Mouse (Mus musculus) midbrain, embryonic 15.5 days (tissue): ENCODE results near the gene Mfsd5. TPM values are rescaled to one million over a fixed set of nuclear protein-coding genes. Genes with fewer than 3 reads are reported as not detected.

Source experiments
- ATAC-seq: fragments of 200-750 bp; cut with Nextera tagmentation; replicated peaks from 2 replicates; pipeline ENCODE4 v1.8.0; 2017; ENCODE audit warnings: moderate TSS enrichment
- H3K27ac ChIP-seq: fragments of 300-500 bp; sonication (generic); 2 replicates; pipeline ENCODE4 v1.5.1; 2015; ENCODE audit warnings: mild to moderate bottlenecking, inconsistent platforms
- H3K27me3 ChIP-seq: fragments of 300-500 bp; sonication (generic); replicated peaks from 2 replicates; pipeline ENCODE4 v1.6.1; 2015; ENCODE audit warnings: inconsistent platforms
- H3K36me3 ChIP-seq: fragments of 300-500 bp; sonication (generic); replicated peaks from 2 replicates; pipeline ENCODE4 v1.6.1; 2015; ENCODE audit warnings: inconsistent platforms
- H3K4me1 ChIP-seq: fragments of 300-500 bp; sonication (generic); 2 replicates; pipeline ENCODE4 v1.6.1; 2015; ENCODE audit warnings: inconsistent platforms
- H3K4me2 ChIP-seq: fragments of 300-500 bp; sonication (generic); 2 replicates; pipeline ENCODE4 v1.6.1; 2015; ENCODE audit warnings: inconsistent platforms, mild to moderate bottlenecking, moderate library complexity
- H3K4me3 ChIP-seq: fragments of 300-500 bp; sonication (generic); 2 replicates; pipeline ENCODE4 v1.5.1; 2015; ENCODE audit warnings: mild to moderate bottlenecking, inconsistent platforms
- H3K9ac ChIP-seq: fragments of 300-500 bp; sonication (generic); 2 replicates; pipeline ENCODE4 v1.6.1; 2015; ENCODE audit warnings: mild to moderate bottlenecking, inconsistent platforms
- H3K9me3 ChIP-seq: fragments of 300-500 bp; sonication (generic); 2 replicates; pipeline ENCODE4 v1.6.1; 2016; ENCODE audit warnings: inconsistent platforms
- WGBS: fragments of 180-500 bp; shearing (Covaris S2); methylation state at CpG from one replicate; pipeline ENCODE4 v1.1.7; 2015; ENCODE audit warnings: mixed read lengths; 5-methylcytosine and 5-hydroxymethylcytosine counted together
- polyA plus RNA-seq: library from polyadenylated mRNA; unstranded; fragments of >200 nt; fragmentation: Nextera tagmentation; extraction: Ambion mirVana; gene quantifications from 2 replicates; pipeline ENCODE4 v1.2.1, GENCODE M21; 2015

Mfsd5 gene
- polyA plus RNA-seq, 1 experiment from 2014 or later = 58.5 TPM

DNA sequence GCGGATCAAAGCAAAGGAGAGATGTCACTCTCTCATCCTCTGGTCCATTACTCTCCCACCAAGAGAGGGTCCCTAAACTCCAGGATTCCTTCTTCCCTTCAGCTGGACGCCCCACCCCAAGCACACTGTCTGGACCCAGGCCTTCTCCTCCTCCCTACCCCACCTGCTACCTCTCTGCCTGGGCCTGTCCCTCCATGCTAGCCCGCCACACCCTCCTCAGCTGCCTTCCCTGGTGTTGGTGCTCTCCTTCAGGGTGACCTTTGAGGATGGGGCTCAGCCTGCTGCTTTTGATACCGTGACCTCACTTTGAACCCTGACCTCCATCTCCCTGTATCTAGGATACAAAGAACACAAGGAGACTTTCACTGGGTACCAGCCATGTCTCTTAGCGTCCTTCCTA lies 28.7 kb upstream of the Mfsd5 start:
- H3K4me3 ChIP-seq = no peak overlapping the region
- no peak for ATAC-seq
- H3K27me3 ChIP-seq = peaks cover 40% of the 10 kb centered on the region
- WGBS = 56% methylated on average over 5 of the region's 5 CpGs
- no peaks in the 10 kb centered on the region for H3K9me3 ChIP-seq
- H3K4me1 ChIP-seq = peaks cover 21% of the 10 kb centered on the region
- no peak overlapping the region for H3K4me2 ChIP-seq
- H3K27ac ChIP-seq = no peak overlapping the region
- H3K36me3 ChIP-seq = no peaks in the 10 kb centered on the region
- H3K9ac ChIP-seq = no peak overlapping the region

DNA sequence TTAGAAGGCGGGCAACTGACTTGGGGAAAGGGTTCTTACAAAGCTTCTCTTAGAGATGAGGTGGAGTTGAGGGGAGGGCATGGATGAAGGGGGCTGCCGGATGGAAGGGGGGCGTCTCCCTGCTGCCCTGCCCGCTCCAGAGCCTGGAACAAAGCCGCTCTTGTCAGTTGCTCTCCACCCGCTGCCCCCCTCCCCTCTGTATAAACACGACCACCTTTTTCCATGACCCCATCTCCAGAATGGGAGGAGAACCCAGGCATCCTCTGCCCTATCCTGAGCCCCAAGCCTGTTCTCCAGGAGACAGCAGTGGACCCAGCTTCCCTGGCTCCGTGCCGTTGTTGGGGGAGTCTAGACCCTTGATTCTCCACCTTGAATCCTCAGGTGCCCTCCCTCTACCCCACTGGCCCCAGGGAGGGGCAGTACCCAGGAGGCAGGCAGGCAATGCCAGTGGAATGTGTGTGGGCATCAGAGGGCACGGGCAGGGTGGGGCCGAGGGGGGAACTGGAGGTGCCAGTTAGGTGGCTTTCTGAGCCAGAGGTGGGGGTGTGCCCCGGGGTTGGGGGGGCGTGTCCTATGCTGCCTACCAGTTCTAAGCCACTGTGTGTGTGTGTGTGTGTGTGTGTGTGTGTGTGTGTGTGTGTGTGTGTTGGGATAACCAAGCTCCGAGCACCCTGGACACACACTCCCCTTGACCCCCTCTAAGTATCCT lies 23.6 kb upstream of the Mfsd5 start:
- Histone ChIP-seq H3K9me3 (no peaks in the 10 kb centered on the region), H3K27ac (no peak overlapping the region), H3K4me2 (no peak overlapping the region), H3K9ac (no peak overlapping the region), H3K4me3 (no peak overlapping the region), H3K4me1 (peaks cover 19% of the 10 kb centered on the region), H3K27me3 (peaks cover 43% of the 10 kb centered on the region), H3K36me3 (no peaks in the 10 kb centered on the region)
- WGBS = 46% methylated on average over 14 of the region's 14 CpGs
- no peak for ATAC-seq

DNA sequence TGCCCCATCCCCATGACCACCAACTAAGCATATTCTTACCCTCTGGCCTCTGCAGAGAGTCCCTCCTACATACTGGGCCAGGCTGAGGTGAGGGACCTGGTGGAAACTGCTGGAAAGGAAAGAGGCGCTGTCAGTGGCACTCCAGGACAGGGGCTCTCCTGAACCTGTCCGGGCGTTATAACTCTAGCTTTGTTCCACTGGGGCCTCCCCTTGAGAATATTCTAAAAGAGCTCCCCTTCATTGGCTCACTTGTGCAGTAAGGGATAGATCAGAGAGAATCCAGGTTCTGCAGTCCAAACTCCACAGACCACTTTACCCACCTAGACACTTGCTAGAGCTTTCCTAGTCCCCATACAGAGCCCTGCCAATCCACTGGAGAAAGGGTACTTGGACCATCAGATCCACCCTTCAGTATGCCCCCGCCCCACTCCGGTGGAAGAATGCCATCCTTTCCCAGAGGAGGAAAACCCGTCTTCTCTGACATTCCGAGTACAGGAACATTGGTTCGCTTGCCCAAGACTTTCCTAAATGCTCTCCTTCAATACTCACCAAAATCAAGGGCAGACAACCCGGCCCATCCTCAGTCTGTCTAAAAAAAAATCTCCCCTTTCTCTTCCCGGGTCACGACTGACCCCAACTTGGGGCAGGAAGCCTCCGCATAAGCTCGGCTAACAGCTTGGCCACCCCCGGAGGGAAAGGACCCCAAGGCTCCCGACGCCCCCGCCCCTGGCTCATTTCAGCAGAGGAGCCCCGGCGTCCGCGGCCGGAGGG lies 22.6 kb upstream of the Mfsd5 start:
- H3K4me1 ChIP-seq = peaks cover 19% of the 10 kb centered on the region
- WGBS = 7% methylated on average over 22 of the region's 22 CpGs
- H3K27me3 ChIP-seq = peaks cover 34% of the 10 kb centered on the region
- ATAC-seq = no peak
- no peaks in the 10 kb centered on the region for H3K9me3 ChIP-seq
- no peak overlapping the region for H3K27ac ChIP-seq
- peak overlapping the region; percentile 51 for H3K4me3 ChIP-seq
- H3K36me3 ChIP-seq = no peaks in the 10 kb centered on the region
- H3K4me2 ChIP-seq = peak overlapping the region; percentile 90
- H3K9ac ChIP-seq = peak overlapping the region; percentile 37

DNA sequence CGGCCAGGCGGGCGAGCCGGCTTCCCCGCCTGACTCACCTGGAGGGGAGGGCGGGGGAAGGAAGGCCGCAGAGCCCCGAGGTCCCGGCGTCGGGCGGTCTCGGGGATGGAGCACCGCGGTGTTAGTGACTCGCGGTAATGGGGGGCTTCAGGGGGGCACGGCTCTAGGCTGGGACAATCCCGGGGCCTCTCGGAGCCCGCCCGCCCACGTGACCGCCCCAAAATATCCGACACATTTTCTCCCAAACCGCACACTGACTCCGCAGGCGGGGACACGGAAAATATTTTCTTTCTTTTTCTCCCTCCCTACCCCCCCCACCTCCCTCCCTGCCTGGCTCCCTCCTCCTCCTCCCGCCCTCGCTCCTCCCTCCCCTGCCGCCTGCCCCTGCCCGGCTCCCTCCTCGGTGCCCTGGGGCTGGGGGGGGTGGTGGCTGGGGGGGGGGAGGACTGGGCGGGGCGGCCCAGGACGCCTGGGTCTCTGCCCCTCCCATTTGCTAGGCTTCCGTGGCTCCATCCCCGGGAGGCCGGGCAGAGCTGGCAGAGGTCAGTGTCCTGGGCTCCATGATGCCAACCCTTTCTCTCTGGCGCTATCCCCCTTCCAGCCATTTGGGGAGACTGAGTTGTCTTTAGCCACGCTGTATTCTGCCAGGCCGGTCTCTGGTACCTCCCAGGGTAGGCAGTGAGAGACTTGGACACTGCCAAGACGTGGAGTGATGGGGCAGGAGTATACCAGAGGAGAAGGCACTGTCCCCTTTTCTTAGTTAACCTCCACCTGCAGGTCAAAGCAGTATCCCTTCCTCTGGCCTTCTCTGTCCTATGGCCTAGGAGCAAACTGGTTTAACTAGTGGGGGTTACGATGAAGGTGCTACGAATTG lies 21.8 kb upstream of the Mfsd5 start, which contains the start of gene Rarg:
Rarg (minus strand) TSS at position 316 of the 874 bp plus-strand sequence.
- Histone ChIP-seq H3K4me3 (peak within 1 kb of the TSS; percentile 51), H3K36me3 (no peaks in the 10 kb centered on the region), H3K27me3 (peaks cover 34% of the 10 kb centered on the region), H3K4me1 (peaks cover 19% of the 10 kb centered on the region), H3K9me3 (no peaks in the 10 kb centered on the region), H3K4me2 (peak within 1 kb of the TSS; percentile 90), H3K9ac (peak within 1 kb of the TSS; percentile 37), H3K27ac (no peak within 1 kb of the TSS)
- under 1% methylated on average over 40 of the region's 46 CpGs for WGBS
- peak; percentile 37; the same call in 1 of the 2 replicates for ATAC-seq

DNA sequence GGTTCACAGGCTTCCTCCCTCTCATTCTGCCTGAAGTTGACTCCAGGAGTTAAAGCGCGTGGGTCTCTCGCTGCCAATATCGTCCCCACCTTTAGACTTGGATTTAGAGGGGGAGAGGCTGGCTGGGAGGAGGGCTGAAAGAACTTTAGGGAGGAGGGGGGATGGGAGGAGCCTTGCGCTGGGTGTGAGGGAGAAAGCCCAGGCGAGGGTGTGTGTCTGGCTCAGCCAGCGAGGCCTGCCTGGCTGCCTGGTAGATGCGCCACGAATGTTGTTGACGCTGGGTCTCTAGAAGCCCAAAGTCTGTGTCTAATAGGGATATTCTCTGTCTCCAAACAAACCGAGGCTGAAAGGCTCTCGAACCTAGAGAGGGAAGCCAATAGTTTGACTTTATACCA lies 21.2 kb upstream of the Mfsd5 start:
- Histone ChIP-seq H3K27ac (no peak overlapping the region), H3K9ac (no peak overlapping the region), H3K4me2 (peak overlapping the region; percentile 90), H3K4me3 (0 out of 2 replicates have a peak overlapping the region, but pooled peaks have one; percentile 51), H3K9me3 (no peaks in the 10 kb centered on the region), H3K4me1 (peaks cover 19% of the 10 kb centered on the region), H3K36me3 (no peaks in the 10 kb centered on the region), H3K27me3 (peaks cover 34% of the 10 kb centered on the region)
- peak; percentile 27; the same call in 1 of the 2 replicates for ATAC-seq
- 7% methylated on average over 12 of the region's 12 CpGs for WGBS

DNA sequence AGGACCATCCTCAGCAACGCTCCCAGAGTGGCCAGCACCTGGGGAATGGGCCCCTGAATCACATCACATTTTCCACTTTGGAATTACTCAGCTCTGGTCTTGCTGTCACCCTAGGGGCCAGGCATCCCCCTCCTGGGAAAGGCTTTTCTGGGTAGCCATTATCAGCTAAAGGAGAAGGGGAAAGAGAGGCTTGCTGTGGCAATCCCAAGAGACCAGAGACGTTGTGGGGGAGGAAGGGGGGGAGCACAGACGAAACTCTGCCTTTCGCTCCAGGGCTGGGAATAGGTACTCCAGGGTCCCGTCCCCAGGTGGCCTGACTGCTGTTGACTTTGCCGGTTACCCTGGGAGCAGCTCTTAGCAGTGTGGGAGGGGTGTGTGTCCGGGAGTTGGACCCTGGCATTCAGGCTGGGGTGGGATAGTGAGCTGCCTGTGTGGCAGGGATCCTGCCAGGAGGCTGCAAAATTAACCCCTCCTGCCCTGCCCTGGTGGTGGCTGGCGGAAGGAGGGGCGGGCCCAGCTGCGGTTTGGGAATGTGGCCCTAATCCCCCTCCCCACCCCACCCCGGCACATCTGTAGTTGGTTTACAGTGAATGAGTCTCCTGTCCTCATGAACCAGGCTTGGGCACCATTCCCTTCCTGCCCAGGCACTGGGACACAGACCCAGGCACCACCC lies 20.5 kb upstream of the Mfsd5 start:
- no peaks in the 10 kb centered on the region for H3K36me3 ChIP-seq
- H3K9me3 ChIP-seq = no peaks in the 10 kb centered on the region
- peaks cover 19% of the 10 kb centered on the region for H3K4me1 ChIP-seq
- H3K4me3 ChIP-seq = no peak overlapping the region
- no peak for ATAC-seq
- WGBS = 13% methylated on average over 11 of the region's 11 CpGs
- no peak overlapping the region for H3K27ac ChIP-seq
- no peak overlapping the region for H3K9ac ChIP-seq
- H3K4me2 ChIP-seq = no peak overlapping the region
- peaks cover 34% of the 10 kb centered on the region for H3K27me3 ChIP-seq

DNA sequence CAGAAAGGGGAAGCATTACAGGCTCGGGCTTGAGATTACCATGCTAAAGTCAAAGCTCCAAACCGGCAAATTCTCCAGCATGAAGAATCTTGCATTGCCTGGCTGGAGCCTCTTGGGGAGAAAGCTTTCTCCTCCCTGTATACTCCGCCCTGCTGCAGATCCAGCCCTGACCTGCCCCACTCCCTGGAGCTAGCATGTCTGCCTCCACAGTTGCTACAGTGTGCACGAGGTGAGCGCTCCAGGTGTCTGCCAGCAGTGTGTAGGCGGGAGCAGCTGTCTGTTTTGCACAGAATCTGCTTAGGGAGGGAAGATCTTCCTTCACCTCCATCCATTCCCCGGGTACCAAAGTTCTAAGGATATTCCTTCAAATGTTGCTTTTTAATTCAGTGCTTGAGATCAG lies 16.7 kb upstream of the Mfsd5 start:
- H3K36me3 ChIP-seq = no peaks in the 10 kb centered on the region
- H3K27me3 ChIP-seq = peaks cover 16% of the 10 kb centered on the region
- H3K4me1 ChIP-seq = peaks cover 11% of the 10 kb centered on the region
- H3K4me3 ChIP-seq = no peak overlapping the region
- H3K4me2 ChIP-seq = no peak overlapping the region
- WGBS = 52% methylated on average over 7 of the region's 7 CpGs
- H3K9ac ChIP-seq = no peak overlapping the region
- ATAC-seq = no peak
- H3K27ac ChIP-seq = no peak overlapping the region
- H3K9me3 ChIP-seq = no peaks in the 10 kb centered on the region

DNA sequence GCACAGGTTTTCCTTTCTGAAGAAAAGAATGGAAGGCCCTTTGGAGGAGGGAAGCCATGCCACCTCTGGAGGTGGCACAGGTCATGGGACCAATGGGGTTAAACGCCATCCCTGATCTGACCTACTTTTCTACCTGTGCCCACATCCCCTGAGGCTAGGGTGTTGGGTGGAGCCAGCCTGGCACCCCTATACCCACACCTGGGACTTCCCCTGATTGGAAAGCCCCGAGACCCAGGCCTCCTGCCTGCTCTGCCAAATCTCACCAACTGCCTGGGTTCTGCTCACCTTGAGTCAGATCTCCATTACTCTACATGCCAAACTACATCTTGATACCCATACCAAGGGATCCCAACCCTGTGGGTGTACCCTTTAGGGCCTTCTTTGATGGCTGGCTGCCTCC lies 16.2 kb upstream of the Mfsd5 start:
- H3K4me3 ChIP-seq = no peak overlapping the region
- peaks cover 12% of the 10 kb centered on the region for H3K27me3 ChIP-seq
- no peaks in the 10 kb centered on the region for H3K36me3 ChIP-seq
- H3K27ac ChIP-seq = no peak overlapping the region
- no peak for ATAC-seq
- H3K4me2 ChIP-seq = no peak overlapping the region
- no peaks in the 10 kb centered on the region for H3K9me3 ChIP-seq
- 62% methylated on average over 2 of the region's 2 CpGs for WGBS
- peaks cover 6% of the 10 kb centered on the region; the same call in 1 of the 2 replicates for H3K4me1 ChIP-seq
- no peak overlapping the region for H3K9ac ChIP-seq

DNA sequence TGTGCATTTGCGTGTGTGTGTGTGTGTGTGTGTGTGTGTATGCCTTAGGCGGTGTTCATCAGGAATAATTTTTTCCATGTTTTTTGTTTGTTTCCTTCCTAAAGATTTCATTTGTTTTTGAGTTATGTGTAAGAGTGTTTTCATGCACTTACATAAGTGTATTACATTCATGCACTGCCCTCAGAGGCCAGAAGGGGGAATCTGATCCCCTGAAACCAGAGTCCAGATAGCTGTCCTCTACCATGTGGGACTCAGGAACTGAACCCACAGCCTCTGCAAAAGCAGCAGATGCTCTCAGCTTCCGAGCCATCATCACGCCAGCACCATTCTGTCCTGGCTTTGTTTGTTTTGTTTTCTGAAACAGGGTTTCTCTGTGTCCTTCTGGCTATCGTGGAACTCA lies 13.7 kb upstream of the Mfsd5 start:
- 90% methylated on average over 5 of the region's 5 CpGs for WGBS
- H3K4me1 ChIP-seq = peaks cover 2% of the 10 kb centered on the region; the same call in 1 of the 2 replicates
- no peak overlapping the region for H3K27ac ChIP-seq
- peaks cover 6% of the 10 kb centered on the region; the same call in 1 of the 2 replicates for H3K27me3 ChIP-seq
- no peak for ATAC-seq
- no peak overlapping the region for H3K4me3 ChIP-seq
- H3K36me3 ChIP-seq = no peaks in the 10 kb centered on the region
- H3K4me2 ChIP-seq = no peak overlapping the region
- H3K9me3 ChIP-seq = no peaks in the 10 kb centered on the region
- H3K9ac ChIP-seq = no peak overlapping the region

DNA sequence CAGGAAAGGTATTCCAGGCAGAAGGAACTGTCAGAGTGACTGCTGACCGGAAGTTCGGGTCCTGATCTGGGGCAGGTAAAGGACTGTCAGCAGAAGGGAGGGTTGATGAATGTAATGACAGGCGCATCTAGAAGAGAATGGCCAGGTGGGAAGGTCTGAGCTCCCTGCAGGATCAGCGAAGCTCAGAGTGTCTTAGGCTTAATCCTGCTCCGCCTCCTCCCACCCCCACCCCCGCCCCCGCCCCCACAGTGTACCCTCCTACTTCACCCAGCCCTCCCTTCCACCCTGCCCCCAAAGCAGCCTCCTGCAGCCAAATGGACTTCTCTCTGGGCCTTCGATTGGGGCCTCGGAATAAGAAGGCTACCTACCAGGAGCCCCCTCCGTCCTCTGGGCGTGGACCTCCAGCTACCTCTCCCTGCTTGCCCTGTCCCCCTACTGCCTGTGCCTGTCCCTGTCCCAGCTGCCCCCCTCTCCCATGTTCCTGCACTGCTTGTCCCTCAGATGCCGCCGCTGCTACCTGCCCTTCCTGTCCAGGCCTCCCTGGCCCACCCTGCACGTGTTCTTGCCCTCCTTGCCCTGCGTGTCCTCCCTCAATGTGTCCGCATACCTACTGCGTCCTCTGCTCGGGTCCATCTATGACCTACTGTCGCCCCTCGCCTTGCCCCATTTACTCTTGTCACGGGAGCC lies 8.8 kb upstream of the Mfsd5 start, which contains the start of gene Gm9918:
Gm9918 (plus strand) TSS at position 290 of the 687 bp plus-strand sequence.
- ATAC-seq = no peak
- no peaks in the 10 kb centered on the region for H3K36me3 ChIP-seq
- H3K27me3 ChIP-seq = 0 out of 2 replicates have a peak, but pooled peaks cover 19% of the 10 kb centered on the region
- H3K9me3 ChIP-seq = no peaks in the 10 kb centered on the region
- H3K27ac ChIP-seq = no peak within 1 kb of the TSS
- peak within 1 kb of the TSS; percentile 20; the same call in 1 of the 2 replicates for H3K4me2 ChIP-seq
- H3K4me3 ChIP-seq = no peak within 1 kb of the TSS
- no peak within 1 kb of the TSS for H3K9ac ChIP-seq
- peaks cover 5% of the 10 kb centered on the region; the same call in 1 of the 2 replicates for H3K4me1 ChIP-seq
- 5% methylated on average over 21 of the region's 21 CpGs for WGBS

DNA sequence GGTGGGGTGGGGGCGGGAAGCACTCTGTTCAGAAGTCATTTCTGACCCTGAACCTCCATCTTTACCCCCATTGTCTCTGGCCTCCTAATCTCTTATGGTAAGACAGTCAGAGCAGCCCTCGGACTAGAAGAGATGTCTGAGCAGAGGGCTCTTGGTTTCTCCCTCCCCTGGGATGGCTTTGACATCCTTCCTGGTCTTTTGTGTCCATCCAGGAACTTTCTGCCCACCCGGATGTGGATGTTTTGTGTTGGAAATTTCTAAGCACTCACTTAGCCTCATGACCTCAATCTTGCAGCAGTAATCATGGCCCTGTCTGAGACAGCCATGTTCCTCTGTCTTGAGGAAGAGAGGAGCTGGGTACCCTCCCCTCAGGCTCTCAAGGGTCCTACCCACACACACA lies 7.8 kb upstream of the Mfsd5 start:
- Histone ChIP-seq H3K4me1 (peaks cover 5% of the 10 kb centered on the region; the same call in 1 of the 2 replicates), H3K36me3 (no peaks in the 10 kb centered on the region), H3K27me3 (0 out of 2 replicates have a peak, but pooled peaks cover 19% of the 10 kb centered on the region), H3K4me2 (no peak overlapping the region), H3K27ac (no peak overlapping the region), H3K9ac (no peak overlapping the region), H3K9me3 (no peaks in the 10 kb centered on the region), H3K4me3 (no peak overlapping the region)
- WGBS = 19% methylated on average over 3 of the region's 3 CpGs
- no peak for ATAC-seq
